Mouse (Mus musculus) bone marrow, adult 2 months (tissue): Measurements from ENCODE around the gene Agxt.

Experiments used
- CTCF ChIP-seq: fragments of 200-500 bp; IDR thresholded peaks from 2 replicates; pipeline ENCODE4 v1.5.1; 2011; ENCODE audit warnings: low read length, control low read depth; ENCODE audit not compliant: control insufficient read depth, insufficient read depth
- POLR2A ChIP-seq: fragments of 200-500 bp; IDR thresholded peaks from 2 replicates; pipeline ENCODE4 v1.6.1; 2011; ENCODE audit warnings: low read depth, mild to moderate bottlenecking, control low read depth, low read length, borderline replicate concordance; ENCODE audit not compliant: control insufficient read depth

DNA sequence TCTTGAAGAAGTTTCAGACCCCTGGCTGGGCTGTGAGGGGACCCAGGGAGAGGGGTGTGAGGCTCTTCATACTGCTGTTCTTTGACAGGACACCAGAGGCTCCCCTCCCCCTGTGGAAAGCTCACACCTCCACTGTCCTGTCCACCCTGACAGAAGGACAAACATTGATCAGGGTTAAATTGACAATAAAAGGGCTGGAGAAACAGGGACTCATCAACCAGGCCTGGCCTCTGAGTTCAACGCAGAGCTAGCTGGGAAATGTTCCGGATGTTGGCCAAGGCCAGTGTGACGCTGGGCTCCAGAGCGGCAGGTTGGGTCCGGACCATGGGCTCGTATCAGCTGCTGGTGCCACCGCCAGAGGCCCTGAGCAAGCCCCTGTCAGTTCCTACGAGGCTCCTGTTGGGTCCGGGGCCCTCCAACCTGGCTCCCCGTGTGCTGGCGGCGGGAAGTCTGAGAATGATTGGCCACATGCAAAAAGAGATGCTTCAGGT is at the start of gene Agxt:
- TF ChIP-seq CTCF (no peak), POLR2A (no peak)
